Mouse (Mus musculus) adrenal gland, adult 2 months (tissue): ENCODE measurements around the gene Vegfb. TPM values are rescaled to one million over a fixed set of nuclear protein-coding genes. Genes with fewer than 3 reads are reported as not detected.

Experiments
- DNase-seq: peaks from one replicate; pipeline ENCODE4 v3.0.0; 2021
- long read RNA-seq: library from polyadenylated mRNA; stranded (forward); transcript quantifications from one replicate; pipeline ENCODE4 v2.0.0, GENCODE M21; 2021
- polyA plus RNA-seq: library from polyadenylated mRNA; depleted of rRNA; stranded (reverse); fragments of >200 nt; gene quantifications from 2 replicates; pipeline ENCODE4 v1.2.3, GENCODE M21; 2012; rRNA removed
- total RNA-seq, 2 experiments: library from RNA; stranded (reverse); gene quantifications; 2 replicates each; pipeline ENCODE4 v1.2.3; 2021

Gene Vegfb
- total RNA-seq (100 to 1,000 TPM; 109 to 131 TPM), polyA plus RNA-seq (149 and 263 TPM in 2 replicates)
- long read RNA-seq, transcript Vegfb-202 (7 exons, 1,158 nt), result major isoform, 47 of 111 reads
- long read RNA-seq, transcript Vegfb-201 (7 exons, 1,281 nt), result minor isoform, 29 of 111 reads
- long read RNA-seq, partial matches to known transcripts, result 16 of 111 reads
- long read RNA-seq, other reads (novel, unspliced or antisense), result 19 of 111 reads

- DNase-seq, result peak; percentile 90
Measured at GRCm38 (mm10) chr19:6987061-6987903, at the start of gene Vegfb. Vegfb (minus strand) TSS chr19:6987651.

GRCm38 (mm10) chr19:7034006-7034405 is 46.6 kb upstream of the Vegfb start:
- no peak for DNase-seq

DNA sequence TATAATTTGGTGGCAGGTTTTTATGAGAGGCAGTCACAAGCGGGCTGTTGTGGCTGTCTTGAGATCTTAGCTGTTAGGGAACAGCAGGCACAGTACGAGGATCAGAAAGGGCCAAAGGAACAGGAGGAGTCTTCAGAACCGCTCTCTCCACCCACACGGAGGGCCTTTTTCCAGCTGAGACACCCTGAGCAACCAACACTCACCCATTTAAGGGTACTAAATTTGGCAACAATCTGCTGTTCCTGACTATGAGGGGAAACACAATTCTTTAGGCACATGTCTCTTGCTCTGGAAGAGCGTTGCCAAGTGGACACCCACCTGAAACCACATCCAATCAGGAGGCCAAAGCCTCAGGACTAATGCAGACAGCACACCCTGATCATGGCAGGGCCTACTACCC is 42.1 kb upstream of the Vegfb start:
- DNase-seq, result no peak

- DNase-seq, result peak; percentile 77
Measured at GRCm38 (mm10) chr19:7020224-7020641, 32.8 kb upstream of the Vegfb start.

DNA sequence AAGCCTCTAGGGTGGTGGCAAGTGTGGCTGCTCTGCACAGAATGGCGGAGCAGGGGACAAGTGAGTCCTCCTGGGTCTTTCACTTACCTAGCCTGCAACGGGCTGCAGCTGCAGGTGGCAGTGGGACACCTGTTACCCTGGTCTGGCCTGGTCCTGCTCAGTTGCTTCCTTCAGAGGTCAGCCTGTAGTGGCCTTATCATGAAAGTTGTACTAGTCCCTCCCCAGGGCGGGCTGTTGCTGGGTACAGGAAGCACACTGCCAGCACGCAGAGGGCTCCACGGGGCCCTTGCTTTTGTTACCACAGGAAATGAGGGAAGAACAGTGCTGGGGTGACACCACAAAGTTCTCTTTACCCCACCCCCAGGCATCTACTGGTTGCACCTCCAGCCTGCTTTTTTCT is 31.7 kb upstream of the Vegfb start, which contains the start of gene Fermt3:
Fermt3 (minus strand) TSS at position 279 of the 400 bp plus-strand sequence.
- DNase-seq, result peak; percentile 44

- no peak for DNase-seq
Measured at GRCm38 (mm10) chr19:7018546-7018945, 31.1 kb upstream of the Vegfb start.

DNA sequence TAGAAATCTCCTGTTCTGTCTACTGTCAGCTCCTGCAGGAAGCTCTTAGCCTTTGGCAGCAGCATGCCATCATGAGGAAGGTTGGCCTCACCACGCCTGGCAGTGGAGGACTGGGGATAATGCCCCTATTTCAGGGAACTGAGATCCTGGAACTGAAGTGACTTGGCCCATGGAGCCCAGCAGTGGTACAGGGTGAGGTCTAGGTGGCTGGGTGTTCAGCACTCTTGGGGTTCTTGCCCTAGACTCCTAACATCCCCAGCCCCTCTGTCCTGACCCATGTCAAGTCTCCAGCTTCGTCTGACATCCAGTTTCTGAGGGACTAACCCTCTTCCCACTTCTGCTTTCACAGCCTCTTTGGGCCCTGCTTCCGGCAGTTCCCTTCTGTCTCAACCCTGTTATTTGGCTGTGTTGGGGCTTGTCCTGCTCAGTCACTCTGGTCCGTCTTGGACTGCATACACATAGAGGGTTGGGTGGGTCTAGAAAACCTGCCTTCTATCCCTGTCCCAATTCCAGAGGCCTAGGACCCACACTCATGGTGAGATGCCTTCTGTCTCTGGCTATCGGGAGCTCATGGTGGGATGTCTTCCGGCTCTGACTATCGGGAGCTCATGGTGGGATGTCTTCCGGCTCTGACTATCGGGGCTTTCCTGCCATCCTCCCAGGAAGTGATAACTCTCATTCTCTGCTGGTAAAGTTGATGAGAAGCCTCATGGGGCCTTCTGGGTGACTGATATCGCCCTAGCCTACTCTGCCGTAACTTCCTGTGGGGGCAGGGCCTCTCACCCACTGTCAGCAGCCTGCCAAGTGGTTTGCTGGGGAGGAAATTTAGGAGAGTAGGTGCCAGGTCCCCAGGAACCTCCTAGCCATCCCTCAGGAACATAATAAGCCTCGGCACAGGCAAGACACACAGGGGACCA is 30.3 kb upstream of the Vegfb start:
- DNase-seq, result no peak

- DNase-seq, result no peak
Measured at GRCm38 (mm10) chr19:7014481-7015135, 27.2 kb upstream of the Vegfb start.

- DNase-seq, result no peak
Measured at GRCm38 (mm10) chr19:7013984-7014383, 26.5 kb upstream of the Vegfb start.

DNA sequence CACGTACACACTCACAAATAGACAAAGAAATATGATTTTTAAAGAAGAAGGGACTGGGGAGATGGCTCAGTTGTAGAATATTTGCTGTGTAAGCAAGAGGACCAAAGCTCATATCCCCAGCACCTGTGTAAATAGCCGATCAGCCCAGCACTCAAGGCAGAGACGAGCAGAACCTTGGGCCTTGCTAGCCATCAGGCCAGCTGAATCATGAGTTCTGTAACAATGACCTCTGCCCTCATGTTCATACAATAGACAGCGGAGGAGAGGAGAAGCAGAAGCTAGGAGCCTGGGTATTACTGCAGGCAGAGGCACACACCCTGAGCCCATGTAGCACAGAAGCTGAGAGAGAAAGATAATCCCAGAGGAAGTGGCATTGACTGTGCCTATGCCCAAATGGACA is 25.0 kb upstream of the Vegfb start:
- DNase-seq, result peak; percentile 20

GRCm38 (mm10) chr19:7006892-7007593 is 19.6 kb upstream of the Vegfb start:
- DNase-seq, result no peak

DNA sequence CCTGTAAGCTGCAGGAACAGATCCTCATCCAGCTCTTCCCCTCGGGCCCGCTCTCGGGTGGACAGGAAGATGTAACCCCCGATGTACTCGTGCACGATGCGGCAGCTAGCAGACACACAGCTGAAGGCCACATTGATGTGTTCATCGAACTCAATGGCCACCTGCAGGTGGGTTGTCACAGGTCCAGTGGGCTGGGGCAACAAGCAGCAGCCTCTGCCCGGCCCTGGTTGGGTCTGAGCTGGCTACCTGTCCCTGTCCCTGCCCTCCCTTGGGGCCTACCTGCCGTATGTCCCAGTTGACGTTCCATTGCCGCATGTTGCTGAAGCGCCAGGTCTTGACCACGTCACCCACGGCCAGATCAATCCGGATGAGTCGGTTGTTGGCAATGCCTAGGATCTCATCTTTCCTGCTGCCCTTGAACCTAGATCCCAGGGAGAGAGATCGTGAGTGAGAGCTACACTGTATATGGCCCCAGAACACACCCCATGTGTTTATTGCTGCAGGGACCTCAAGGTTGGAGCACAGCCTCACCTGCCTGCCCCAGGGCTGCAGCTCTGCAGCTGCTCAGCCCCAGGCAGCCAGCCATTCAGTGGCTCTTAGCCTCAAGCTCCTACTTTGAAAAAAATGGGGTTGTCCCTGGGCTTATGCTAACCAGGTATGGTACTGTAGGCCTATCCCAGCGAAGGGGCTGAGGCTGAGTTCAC is 12.1 kb upstream of the Vegfb start:
- no peak for DNase-seq

DNA sequence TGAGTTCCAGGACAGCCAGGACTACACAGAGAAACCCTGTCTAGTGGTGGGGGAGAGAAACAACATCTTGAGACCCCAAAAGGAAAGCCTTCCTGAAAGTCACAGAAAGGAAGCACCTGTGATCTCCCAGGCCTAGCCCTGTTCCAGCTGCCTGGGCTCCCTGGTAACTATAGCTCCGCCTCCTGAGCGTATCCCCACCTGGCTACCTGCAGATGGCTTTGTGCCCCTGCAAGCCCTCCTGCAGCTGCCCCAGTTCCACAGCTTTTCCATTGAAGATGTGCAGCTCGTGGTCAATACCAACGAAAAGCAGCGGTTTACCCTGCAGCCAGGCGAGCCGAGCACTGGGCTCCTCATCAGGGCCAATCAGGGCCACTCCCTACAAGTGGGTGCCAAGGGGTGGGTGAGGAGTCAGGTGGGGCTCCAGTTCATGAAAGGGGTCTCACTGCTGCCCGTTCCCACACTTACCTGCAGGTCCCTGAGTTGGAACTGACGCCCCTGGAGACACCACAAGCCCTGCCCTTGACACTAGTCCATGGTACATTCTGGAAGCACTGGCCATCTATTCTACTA is 10.4 kb upstream of the Vegfb start:
- peak; percentile 4 for DNase-seq

DNA sequence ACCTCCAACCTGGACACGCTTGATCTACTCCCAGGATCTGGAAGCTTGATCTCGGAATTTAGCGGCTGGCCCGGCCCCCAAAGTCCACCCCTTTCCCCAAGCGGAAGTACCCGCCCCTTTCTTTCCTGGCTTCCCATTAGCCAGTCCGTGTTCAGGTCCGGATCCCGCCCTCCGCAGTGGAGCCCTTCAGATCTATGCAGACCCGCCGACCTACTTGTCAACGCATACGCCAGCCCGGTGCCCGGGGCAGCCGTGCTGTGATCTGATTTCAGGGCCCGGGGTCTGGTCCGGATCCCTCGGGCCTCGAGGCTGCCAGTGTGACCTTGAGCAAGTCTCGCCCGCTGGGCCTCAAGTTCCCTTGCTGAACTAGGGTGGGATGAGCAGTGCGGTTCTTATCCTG is 8.6 kb upstream of the Vegfb start, which contains the start of the genes Nudt22 and Trpt1:
Nudt22 (minus strand) TSS at position 112 of the 400 bp plus-strand sequence.
Trpt1 (plus strand) TSS at position 126 of the 400 bp plus-strand sequence.
- peak; percentile 95 for DNase-seq

GRCm38 (mm10) chr19:6995255-6995991 is 8.0 kb upstream of the Vegfb start:
- DNase-seq, result peak; percentile 62

- peak; percentile 4 for DNase-seq
Measured at GRCm38 (mm10) chr19:6994489-6994888, 7.0 kb upstream of the Vegfb start.

- DNase-seq, result peak; percentile 3
Measured at GRCm38 (mm10) chr19:6994002-6994401, 6.6 kb upstream of the Vegfb start.

GRCm38 (mm10) chr19:6993011-6993770 is 5.7 kb upstream of the Vegfb start:
- peak; percentile 8 for DNase-seq
